Mouse (Mus musculus): ENCODE results near the gene Rfx7.

DNA sequence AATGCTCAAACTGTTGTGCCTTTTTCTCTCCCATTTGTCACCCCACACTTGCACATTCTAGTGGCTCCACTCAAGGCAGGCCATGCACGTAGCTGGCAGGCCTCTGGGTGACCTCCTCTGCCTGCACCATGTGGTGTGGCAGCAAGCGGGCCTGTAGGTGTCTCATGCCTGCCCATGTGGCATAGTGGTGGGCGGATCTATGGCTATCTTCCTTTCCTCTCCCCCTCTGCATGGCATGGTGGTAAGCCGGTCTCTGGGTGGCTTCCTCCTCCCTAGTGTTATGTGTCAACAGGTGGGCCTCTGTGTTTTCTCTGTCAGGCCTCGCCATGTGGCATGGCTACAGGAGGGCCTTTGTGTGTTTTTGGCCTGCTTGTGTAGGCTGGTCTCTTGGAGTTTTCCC lies 123.6 kb downstream of the Rfx7 start:
- TF ChIP-seq GATA1 (IDR thresholded peaks at IDR 0.05; ENCODE audit: borderline replicate concordance, low read length), result no peak
- no peak for TF ChIP-seq CTCF (IDR thresholded peaks at IDR 0.05; ENCODE audit: low read depth, low read length)
- TF ChIP-seq TAL1 (conservative IDR thresholded peaks at IDR 0.05; ENCODE audit: low read depth, low read length), result no peak
- TF ChIP-seq GATA2 (IDR thresholded peaks at IDR 0.05; ENCODE audit: borderline replicate concordance, low read depth, low read length), result no peak
- TF ChIP-seq POLR2AphosphoS5 (IDR thresholded peaks at IDR 0.05; ENCODE audit: insufficient replicate concordance, low read depth, low read length), result no peak

Measured in G1E (cell line).